ENCODE assay signal across 9 mouse cellular contexts in the genomic region with DNA sequence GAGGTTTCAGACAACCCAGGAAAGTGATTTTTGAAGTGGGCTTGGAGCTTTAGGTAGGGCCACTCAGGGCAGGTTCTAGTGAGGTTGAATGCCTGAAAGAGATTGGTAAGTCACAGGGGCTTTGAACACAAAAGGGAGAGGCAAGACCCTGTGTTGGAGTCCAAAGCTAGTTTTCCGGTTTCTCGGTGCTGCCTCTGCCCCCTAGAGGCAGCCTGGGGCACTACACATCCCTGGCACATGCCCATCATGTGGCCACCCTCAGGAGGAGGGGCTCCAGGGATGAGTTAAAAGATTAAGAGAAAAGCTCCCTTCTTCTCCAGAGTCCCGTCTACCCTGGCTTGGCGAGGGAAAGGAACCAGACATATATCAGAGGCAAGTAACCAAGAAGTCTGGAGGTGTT. TPM values are rescaled to one million over a fixed set of nuclear protein-coding genes. Genes with fewer than 3 reads are reported as not detected.
DNase-seq lines count a peak whose midpoint lies in the region; ATAC-seq lines count a peak whose summit lies in the region.
"Had no signal": no experiment of that assay in that cellular context is flagged by ENCODE, and none has a peak within 500 bp of the region (broad histone marks: within the 10 kb centered on the region; RNA-seq: fewer than 3 reads in every experiment).

TSS of gene Mc1r (plus strand) at position 322 of the 400 bp plus-strand sequence.

- ATAC-seq in embryonic facial prominence, embryonic 14.5 days (ENCODE audit: low read depth), result no peak
- ATAC-seq in inflammation-experienced regulatory T-cells, adult 6 months, result peak; percentile 36
- ATAC-seq in liver, embryonic 13.5 days (ENCODE audit: low read depth), result no peak; the same call in 1 of the 2 replicates
- ATAC-seq in neural tube, embryonic 15.5 days (ENCODE audit: low FRiP score), result no peak

- no peak within 1 kb of the TSS for H3K4me3 ChIP-seq in embryonic facial prominence, embryonic 14.5 days (ENCODE audit: low read depth, low read length)
- no peak within 1 kb of the TSS for H3K4me3 ChIP-seq in liver, embryonic 13.5 days (replicated peaks)
- no peak within 1 kb of the TSS for H3K4me3 ChIP-seq in neural tube, embryonic 15.5 days (replicated peaks)
- H3K4me3 ChIP-seq: stomach, embryonic 15.5 days had no signal

- H3K9me3 ChIP-seq in embryonic facial prominence, embryonic 14.5 days (ENCODE audit: control insufficient read depth, low read length), result no peaks in the 10 kb centered on the region
- H3K9me3 ChIP-seq in liver, embryonic 13.5 days (replicated peaks), result no peaks in the 10 kb centered on the region
- H3K9me3 ChIP-seq in neural tube, embryonic 15.5 days (replicated peaks), result no peaks in the 10 kb centered on the region
- H3K9me3 ChIP-seq: stomach, embryonic 15.5 days had no signal

- peaks cover 16% of the 10 kb centered on the region for H3K36me3 ChIP-seq in embryonic facial prominence, embryonic 14.5 days (ENCODE audit: control insufficient read depth, insufficient read depth, low read length)
- H3K36me3 ChIP-seq in liver, embryonic 13.5 days, result peaks cover 7% of the 10 kb centered on the region
- H3K36me3 ChIP-seq in neural tube, embryonic 15.5 days, result peaks cover 18% of the 10 kb centered on the region

- 0 out of 2 replicates have a peak within 1 kb of the TSS, but pooled peaks have one; percentile 10 for H3K4me2 ChIP-seq in embryonic facial prominence, embryonic 14.5 days (ENCODE audit: low read depth, low read length)
- H3K4me2 ChIP-seq in liver, embryonic 13.5 days, result 0 out of 2 replicates have a peak within 1 kb of the TSS, but pooled peaks have one; percentile 9
- H3K4me2 ChIP-seq in neural tube, embryonic 15.5 days, result peak within 1 kb of the TSS; percentile 11; the same call in 1 of the 2 replicates
- H3K4me2 ChIP-seq: stomach, embryonic 15.5 days had no signal

- no peak within 1 kb of the TSS for H3K9ac ChIP-seq in embryonic facial prominence, embryonic 14.5 days (ENCODE audit: low read depth, low read length)
- no peak within 1 kb of the TSS for H3K9ac ChIP-seq in liver, embryonic 13.5 days
- H3K9ac ChIP-seq in neural tube, embryonic 15.5 days (replicated peaks), result no peak within 1 kb of the TSS
- H3K9ac ChIP-seq: stomach, embryonic 15.5 days had no signal

- H3K27ac ChIP-seq in embryonic facial prominence, embryonic 14.5 days (replicated peaks; ENCODE audit: low read depth, low read length), result no peak within 1 kb of the TSS
- H3K27ac ChIP-seq in liver, embryonic 13.5 days, result no peak within 1 kb of the TSS
- H3K27ac ChIP-seq in neural tube, embryonic 15.5 days (replicated peaks), result no peak within 1 kb of the TSS
- H3K27ac ChIP-seq: stomach, embryonic 15.5 days had no signal

- peaks cover 29% of the 10 kb centered on the region for H3K27me3 ChIP-seq in embryonic facial prominence, embryonic 14.5 days (replicated peaks; ENCODE audit: control insufficient read depth, insufficient read depth, low read length)
- H3K27me3 ChIP-seq in liver, embryonic 13.5 days, result peaks cover 44% of the 10 kb centered on the region
- no peaks in the 10 kb centered on the region for H3K27me3 ChIP-seq in neural tube, embryonic 15.5 days (replicated peaks)

- WGBS in embryonic facial prominence, embryonic 14.5 days, result 10% methylated on average over 4 of the region's 4 CpGs
- 3% methylated on average over 4 of the region's 4 CpGs for WGBS in liver, embryonic 13.5 days (ENCODE audit: insufficient replicate concordance)
- WGBS in neural tube, embryonic 15.5 days, result 13% methylated on average over 4 of the region's 4 CpGs

- H3K4me1 ChIP-seq in embryonic facial prominence, embryonic 14.5 days (ENCODE audit: control insufficient read depth, insufficient read depth, low read length), result peaks cover 5% of the 10 kb centered on the region; the same call in 1 of the 2 replicates
- H3K4me1 ChIP-seq in liver, embryonic 13.5 days (replicated peaks), result peaks cover 63% of the 10 kb centered on the region
- peaks cover 29% of the 10 kb centered on the region for H3K4me1 ChIP-seq in neural tube, embryonic 15.5 days

- DNase-seq in left cerebral cortex, adult 18-20 months (ENCODE audit: low spot score in 2 of 2), result peak; percentile 67 to 69
- no peak for DNase-seq in left cerebral cortex, adult 8-10 months (ENCODE audit: low spot score in 2 of 2)
- peak; percentile 68 to 80 for DNase-seq in adrenal gland, postnatal 36 days
- peak; percentile 27 for DNase-seq in embryonic facial prominence, embryonic 14.5 days (ENCODE audit: low spot score)
- DNase-seq in liver, embryonic 13.5 days, result peak; percentile 52
- DNase-seq in thymus, postnatal 14 days, result peak; percentile 84

RNA-seq across cellular contexts. Expression of gene Mc1r, which starts in this region (rescaled TPM):
- total RNA-seq in left cerebral cortex, adult 18-20 months (2021), result under 1 TPM in 1 of 2 experiments, not detected in 1; 0.12 TPM
- total RNA-seq in left cerebral cortex, adult 8-10 months (2022), result not detected
- not detected for total RNA-seq in adrenal gland, postnatal 36 days (2021)
- 0.29 and 0.32 TPM in 2 replicates for polyA plus RNA-seq in embryonic facial prominence, embryonic 14.5 days (2014; fragmentation: Nextera tagmentation; extraction: Ambion mirVana)
- polyA plus RNA-seq in inflammation-experienced regulatory T-cells, adult 6 months (2017; shearing (Covaris generic)), result not detected
- not detected in 2 replicates for polyA plus RNA-seq in liver, embryonic 13.5 days (2015; fragmentation: Nextera tagmentation; extraction: Ambion mirVana)
- 0.20 and 0.22 TPM in 2 replicates for polyA plus RNA-seq in neural tube, embryonic 15.5 days (2015; fragmentation: Nextera tagmentation; extraction: Ambion mirVana)
- polyA plus RNA-seq: stomach, embryonic 15.5 days had no signal

Comparison
In these comparisons a context has a peak if more than half of its experiments do, and no peak if none do; other contexts are left out.
1. Peak in DNase-seq in left cerebral cortex, adult 18-20 months; RNA of the gene not detected or under 1 TPM.
2. Peak in DNase-seq in adrenal gland, postnatal 36 days; RNA of the gene not detected or under 1 TPM.
3. Peak in DNase-seq and H3K4me2 ChIP-seq in embryonic facial prominence, embryonic 14.5 days; RNA of the gene not detected or under 1 TPM.
4. Peak in ATAC-seq in inflammation-experienced regulatory T-cells, adult 6 months; RNA of the gene not detected or under 1 TPM.
5. Peak in DNase-seq and H3K4me2 ChIP-seq in liver, embryonic 13.5 days; RNA of the gene not detected or under 1 TPM.